Mouse (Mus musculus): ENCODE results near the gene Gpr176. TPM values are rescaled to one million over a fixed set of nuclear protein-coding genes. Genes with fewer than 3 reads are reported as not detected.

The Gpr176 gene
- 0.16 and 0.32 TPM in 2 replicates for polyA plus RNA-seq (2016; fragmentation: Nextera tagmentation; extraction: Ambion mirVana)

DNA sequence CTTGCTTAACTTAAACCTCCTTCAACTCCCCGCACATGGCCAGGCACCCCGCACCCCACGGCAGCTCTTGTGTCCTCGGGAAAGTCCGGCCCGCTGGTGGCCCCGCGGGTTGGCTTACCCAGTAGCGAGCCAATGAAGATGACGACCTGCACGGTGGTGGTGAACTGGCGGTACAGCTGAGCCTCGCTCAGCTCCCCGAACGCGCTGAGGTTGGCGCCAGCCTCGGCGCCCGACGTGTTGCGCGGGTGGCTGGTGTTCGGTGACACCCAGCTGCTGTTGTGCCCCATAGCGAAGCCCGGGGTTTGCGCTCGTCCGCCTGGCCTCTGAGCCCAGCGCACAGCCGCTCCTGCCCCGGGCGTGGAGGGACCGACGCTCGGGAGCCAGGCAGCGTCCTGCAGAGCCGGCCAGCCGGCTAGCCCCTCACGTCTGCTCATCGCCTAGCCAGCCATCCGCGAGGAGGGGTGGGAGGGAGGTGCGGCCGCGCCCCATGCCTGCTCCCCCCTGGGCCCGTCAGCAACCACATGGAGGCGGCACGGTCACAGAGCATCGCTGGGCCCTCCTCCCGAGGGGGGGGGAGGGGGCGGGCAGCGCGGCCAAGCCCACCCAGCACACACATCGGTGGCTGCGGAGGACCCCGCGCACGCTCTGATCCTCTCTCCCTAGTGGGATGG is at the start of gene Gpr176:
TSS of gene Gpr176 (minus strand) at position 519 of the 671 bp plus-strand sequence.
- Histone ChIP-seq H3K27me3 (ENCODE audit: low read depth, poor library complexity, severe bottlenecking) (peaks cover 71% of the 10 kb centered on the region), H3K9me3 (replicated peaks) (no peaks in the 10 kb centered on the region), H3K4me3 (peak within 1 kb of the TSS; percentile 63), H3K4me1 (peaks cover 17% of the 10 kb centered on the region), H3K27ac (replicated peaks) (peak within 1 kb of the TSS; percentile 83), H3K36me3 (no peaks in the 10 kb centered on the region)
- peak; percentile 67 for DNase-seq (ENCODE audit: low spot score)
- under 1% methylated on average over 58 of the region's 59 CpGs for WGBS

- WGBS: 85% methylated on average over 8 of the region's 8 CpGs
- Histone ChIP-seq H3K4me1 (no peaks in the 10 kb centered on the region), H3K27me3 (ENCODE audit: low read depth, poor library complexity, severe bottlenecking) (no peaks in the 10 kb centered on the region), H3K9me3 (replicated peaks) (no peaks in the 10 kb centered on the region), H3K27ac (replicated peaks) (no peak overlapping the region), H3K36me3 (peaks cover 68% of the 10 kb centered on the region), H3K4me3 (no peak overlapping the region)
- no peak for DNase-seq (ENCODE audit: low spot score)
Measured at GRCm38 (mm10) chr2:118422385-118422784, 49.2 kb upstream of the Gpr176 start.

GRCm38 (mm10) chr2:118421951-118422350 is 48.7 kb upstream of the Gpr176 start:
- Histone ChIP-seq H3K9me3 (replicated peaks) (no peaks in the 10 kb centered on the region), H3K4me3 (no peak overlapping the region), H3K4me1 (no peaks in the 10 kb centered on the region), H3K27me3 (ENCODE audit: low read depth, poor library complexity, severe bottlenecking) (no peaks in the 10 kb centered on the region), H3K27ac (replicated peaks) (no peak overlapping the region), H3K36me3 (peaks cover 68% of the 10 kb centered on the region)
- 93% methylated on average over 15 of the region's 15 CpGs for WGBS
- DNase-seq (ENCODE audit: low spot score): no peak

GRCm38 (mm10) chr2:118418076-118418475 is 44.9 kb upstream of the Gpr176 start:
- no peak for DNase-seq (ENCODE audit: low spot score)
- whole genome bisulfite sequencing: 93% methylated on average over 4 of the region's 4 CpGs
- Histone ChIP-seq H3K4me1 (no peaks in the 10 kb centered on the region), H3K27ac (replicated peaks) (no peak overlapping the region), H3K27me3 (ENCODE audit: low read depth, poor library complexity, severe bottlenecking) (no peaks in the 10 kb centered on the region), H3K4me3 (no peak overlapping the region), H3K36me3 (peaks cover 83% of the 10 kb centered on the region), H3K9me3 (replicated peaks) (no peaks in the 10 kb centered on the region)

- no peak overlapping the region for H3K27ac ChIP-seq (replicated peaks)
- no peaks in the 10 kb centered on the region for H3K27me3 ChIP-seq (ENCODE audit: low read depth, poor library complexity, severe bottlenecking)
- H3K4me1 ChIP-seq: no peaks in the 10 kb centered on the region
- WGBS: 90% methylated on average over 6 of the region's 6 CpGs
- no peak for DNase-seq (ENCODE audit: low spot score)
- H3K9me3 ChIP-seq (replicated peaks): peaks cover 5% of the 10 kb centered on the region; the same call in 1 of the 2 replicates
- H3K36me3 ChIP-seq: peaks cover 88% of the 10 kb centered on the region
- H3K4me3 ChIP-seq: no peak overlapping the region
Measured at GRCm38 (mm10) chr2:118415601-118416355, 42.6 kb upstream of the Gpr176 start.

GRCm38 (mm10) chr2:118412821-118413220 is 39.6 kb upstream of the Gpr176 start:
- H3K4me1 ChIP-seq: no peaks in the 10 kb centered on the region
- no peak overlapping the region for H3K27ac ChIP-seq (replicated peaks)
- no peak for DNase-seq (ENCODE audit: low spot score)
- H3K36me3 ChIP-seq: peaks cover 75% of the 10 kb centered on the region
- H3K9me3 ChIP-seq (replicated peaks): peaks cover 5% of the 10 kb centered on the region; the same call in 1 of the 2 replicates
- no peaks in the 10 kb centered on the region for H3K27me3 ChIP-seq (ENCODE audit: low read depth, poor library complexity, severe bottlenecking)
- WGBS: 94% methylated on average over 11 of the region's 11 CpGs
- no peak overlapping the region for H3K4me3 ChIP-seq

DNA sequence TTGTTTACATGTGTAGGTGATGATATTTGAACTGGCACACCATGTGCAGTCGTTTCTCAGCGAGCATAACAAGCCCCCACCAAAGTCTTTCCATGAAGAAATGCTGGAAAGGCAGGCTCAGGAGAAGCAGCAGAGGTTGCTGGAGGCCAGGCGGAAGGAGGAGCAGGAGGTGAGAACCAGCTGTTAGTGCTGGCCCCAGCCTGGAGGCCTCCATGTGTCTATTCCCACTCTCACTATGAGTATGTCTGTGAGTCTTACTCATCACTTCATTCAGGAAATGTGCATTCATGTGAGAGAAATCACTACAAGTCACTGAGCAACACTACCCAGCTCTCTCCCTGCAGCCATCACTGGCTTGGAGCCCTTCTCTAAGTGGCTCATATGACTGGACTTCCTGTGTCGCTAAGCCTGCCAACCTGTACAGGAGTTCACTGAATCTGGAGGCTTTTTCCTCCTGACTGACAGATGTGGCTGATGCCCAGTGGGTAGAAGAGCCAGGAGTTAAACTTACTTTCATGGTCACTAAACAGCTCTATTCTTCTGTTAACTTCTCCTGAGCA is 35.2 kb upstream of the Gpr176 start:
- H3K36me3 ChIP-seq: peaks cover 36% of the 10 kb centered on the region
- 89% methylated on average over 4 of the region's 4 CpGs for WGBS
- H3K9me3 ChIP-seq (replicated peaks): peaks cover 5% of the 10 kb centered on the region; the same call in 1 of the 2 replicates
- no peaks in the 10 kb centered on the region for H3K27me3 ChIP-seq (ENCODE audit: low read depth, poor library complexity, severe bottlenecking)
- DNase-seq (ENCODE audit: low spot score): no peak
- H3K4me1 ChIP-seq: peaks cover 6% of the 10 kb centered on the region
- no peak overlapping the region for H3K4me3 ChIP-seq
- no peak overlapping the region for H3K27ac ChIP-seq (replicated peaks)

DNA sequence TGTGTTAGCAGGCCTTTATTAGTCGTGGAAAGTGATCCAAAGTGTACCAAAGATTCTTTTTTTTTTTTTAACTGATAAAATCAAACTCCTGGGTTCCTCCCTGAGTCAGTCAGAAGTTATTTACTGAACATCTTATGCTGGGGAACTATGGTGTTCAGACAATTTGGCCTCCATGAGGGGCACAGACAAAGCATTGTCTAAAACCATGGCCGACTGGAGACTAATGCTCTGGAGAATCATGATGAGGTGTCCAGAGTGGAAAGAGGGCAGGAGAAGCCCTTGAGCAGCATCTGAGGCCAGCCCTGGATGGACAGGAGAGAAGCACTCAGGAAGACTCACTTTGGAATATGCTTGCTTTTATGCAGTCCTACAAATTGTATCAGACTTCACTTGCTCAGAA is 33.6 kb upstream of the Gpr176 start:
- 83% methylated on average over 2 of the region's 2 CpGs for WGBS
- Histone ChIP-seq H3K4me1 (peaks cover 6% of the 10 kb centered on the region), H3K4me3 (no peak overlapping the region), H3K27ac (replicated peaks) (no peak overlapping the region), H3K27me3 (ENCODE audit: low read depth, poor library complexity, severe bottlenecking) (no peaks in the 10 kb centered on the region), H3K9me3 (replicated peaks) (peaks cover under 1% of the 10 kb centered on the region; the same call in 1 of the 2 replicates), H3K36me3 (peaks cover 20% of the 10 kb centered on the region)
- no peak for DNase-seq (ENCODE audit: low spot score)

DNA sequence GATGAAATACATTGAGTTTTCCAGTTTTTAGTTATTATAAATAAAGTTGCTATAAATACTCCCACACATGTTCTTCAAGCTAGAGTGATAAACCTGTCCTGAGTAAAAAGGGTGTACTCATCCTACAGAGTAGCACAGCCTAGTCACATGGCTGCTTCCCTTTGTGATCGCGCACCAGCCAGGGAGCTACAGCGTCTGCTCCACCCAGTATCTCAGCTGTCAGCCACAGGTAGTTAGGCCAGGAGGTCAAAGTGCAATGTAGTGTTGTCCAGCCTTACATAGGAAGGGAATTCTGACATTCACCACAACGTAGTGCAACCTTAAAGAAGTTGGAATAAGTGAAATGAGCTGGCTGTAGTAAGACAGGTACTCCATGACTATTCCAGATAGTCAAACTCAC is 32.3 kb upstream of the Gpr176 start:
- WGBS: 85% methylated on average over 4 of the region's 4 CpGs
- no peak overlapping the region for H3K27ac ChIP-seq (replicated peaks)
- no peaks in the 10 kb centered on the region for H3K27me3 ChIP-seq (ENCODE audit: low read depth, poor library complexity, severe bottlenecking)
- no peak overlapping the region for H3K4me3 ChIP-seq
- H3K4me1 ChIP-seq: peaks cover 6% of the 10 kb centered on the region
- peaks cover 15% of the 10 kb centered on the region; the same call in 1 of the 2 replicates for H3K36me3 ChIP-seq
- no peaks in the 10 kb centered on the region for H3K9me3 ChIP-seq (replicated peaks)
- DNase-seq (ENCODE audit: low spot score): no peak

- Histone ChIP-seq H3K27me3 (ENCODE audit: low read depth, poor library complexity, severe bottlenecking) (no peaks in the 10 kb centered on the region), H3K4me3 (no peak overlapping the region), H3K4me1 (peaks cover 6% of the 10 kb centered on the region), H3K27ac (replicated peaks) (no peak overlapping the region), H3K9me3 (replicated peaks) (no peaks in the 10 kb centered on the region), H3K36me3 (peaks cover 15% of the 10 kb centered on the region; the same call in 1 of the 2 replicates)
- WGBS: 89% methylated on average over 5 of the region's 5 CpGs
- DNase-seq (ENCODE audit: low spot score): no peak
Measured at GRCm38 (mm10) chr2:118404336-118404735, 31.1 kb upstream of the Gpr176 start.

DNA sequence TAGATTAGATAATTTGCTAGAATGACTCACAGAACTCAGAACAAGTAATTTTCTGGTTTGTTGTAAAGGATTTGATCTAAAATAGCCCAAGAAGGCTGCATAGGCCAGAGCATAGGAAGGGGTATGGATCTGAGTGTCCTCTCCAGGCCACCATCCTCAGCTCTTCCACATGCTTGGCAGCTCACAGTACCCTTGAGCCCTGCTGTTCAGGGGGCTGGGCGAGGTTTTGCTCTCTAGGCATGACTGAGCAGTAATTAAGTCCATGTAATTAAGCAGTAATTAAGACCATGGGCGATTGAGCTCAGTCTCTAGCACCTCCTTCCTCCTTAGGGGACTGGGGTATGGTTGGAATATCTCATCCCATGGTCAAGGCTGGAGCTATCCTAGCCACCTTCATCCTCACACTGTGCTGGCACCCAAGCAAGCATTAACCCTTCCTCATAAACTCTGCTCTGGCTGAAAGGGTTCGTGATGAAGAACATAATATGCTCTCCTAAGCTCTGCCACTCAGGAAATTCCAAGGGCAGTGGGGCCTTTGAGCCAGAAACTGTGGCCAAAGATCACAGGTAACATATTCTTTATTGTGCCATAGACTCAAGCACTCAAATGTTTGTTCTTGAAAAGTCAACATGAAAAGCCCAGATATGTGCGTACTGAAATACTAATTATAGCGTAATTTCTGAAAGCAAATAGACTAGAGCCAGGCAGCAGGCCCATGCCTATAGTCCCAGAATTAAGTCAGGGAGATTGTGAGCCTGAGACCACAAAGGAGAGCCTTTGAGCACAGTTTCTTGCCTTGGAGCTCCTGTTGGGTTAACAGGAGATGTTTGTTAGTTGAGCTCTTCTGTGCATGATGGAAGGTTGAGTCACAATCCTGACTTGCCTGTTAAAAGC is 28.9 kb upstream of the Gpr176 start:
- H3K36me3 ChIP-seq: peaks cover 7% of the 10 kb centered on the region; the same call in 1 of the 2 replicates
- H3K9me3 ChIP-seq (replicated peaks): no peaks in the 10 kb centered on the region
- H3K4me3 ChIP-seq: no peak overlapping the region
- no peaks in the 10 kb centered on the region for H3K27me3 ChIP-seq (ENCODE audit: low read depth, poor library complexity, severe bottlenecking)
- 83% methylated on average over 5 of the region's 5 CpGs for WGBS
- no peak overlapping the region for H3K27ac ChIP-seq (replicated peaks)
- no peak for DNase-seq (ENCODE audit: low spot score)
- peaks cover 6% of the 10 kb centered on the region for H3K4me1 ChIP-seq

- DNase-seq (ENCODE audit: low spot score): no peak
- H3K27ac ChIP-seq (replicated peaks): no peak overlapping the region
- H3K27me3 ChIP-seq (ENCODE audit: low read depth, poor library complexity, severe bottlenecking): no peaks in the 10 kb centered on the region
- no peak overlapping the region for H3K4me3 ChIP-seq
- peaks cover 10% of the 10 kb centered on the region; the same call in 1 of the 2 replicates for H3K36me3 ChIP-seq
- 90% methylated on average over 5 of the region's 5 CpGs for WGBS
- H3K4me1 ChIP-seq: no peaks in the 10 kb centered on the region
- H3K9me3 ChIP-seq (replicated peaks): peaks cover 3% of the 10 kb centered on the region; the same call in 1 of the 2 replicates
Measured at GRCm38 (mm10) chr2:118399751-118400150, 26.5 kb upstream of the Gpr176 start.

All from midbrain, embryonic 10.5 days (tissue).